Mouse (Mus musculus) layer of hippocampus, postnatal 14 days (tissue): ENCODE data around the gene Txnrd2. TPM values are rescaled to one million over a fixed set of nuclear protein-coding genes. Genes with fewer than 3 reads are reported as not detected.
A peak's percentile ranks its signal among the peaks of the same experiment; 100 is the strongest.

ENCODE experiments used
- DNase-seq, 2 experiments: peaks; one replicate each; pipeline ENCODE4 v3.0.0; 2021 to 2022; ENCODE audit warnings: low spot score in 2 of 2, mixed read lengths in 1 of 2
- total RNA-seq, 2 experiments: library from RNA; stranded (reverse); gene quantifications; 2 replicates each; pipeline ENCODE4 v1.2.3; 2021

Txnrd2 gene
- total RNA-seq, 2 experiments from 2014 or later: 19.5 to 22.1 TPM

GRCm38 (mm10) chr16:18443385-18443841 is 17.2 kb downstream of the Txnrd2 start:
- peak; percentile 97 to 98 for DNase-seq

DNA sequence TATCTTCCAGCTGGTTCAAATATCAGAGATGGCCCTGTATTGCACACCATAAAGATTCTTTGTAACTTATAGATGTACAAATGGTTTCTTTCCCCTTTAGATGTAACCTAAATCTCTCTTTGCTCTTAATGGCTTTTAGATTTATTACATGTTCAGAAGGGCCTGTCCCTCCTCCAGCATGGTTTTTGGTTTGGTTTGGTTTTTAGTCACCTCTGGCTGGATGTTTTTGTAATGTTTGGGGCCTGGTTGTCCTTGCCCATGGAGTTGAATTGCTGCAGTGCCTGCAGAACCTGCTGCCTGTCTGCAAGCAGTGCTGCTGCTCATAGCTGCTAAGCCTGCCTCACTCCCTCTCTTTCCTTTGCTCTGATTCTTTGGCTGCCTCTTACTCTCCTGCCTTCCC is 21.1 kb downstream of the Txnrd2 start:
- DNase-seq: no peak

GRCm38 (mm10) chr16:18448104-18448503 is 21.9 kb downstream of the Txnrd2 start:
- DNase-seq: no peak

DNA sequence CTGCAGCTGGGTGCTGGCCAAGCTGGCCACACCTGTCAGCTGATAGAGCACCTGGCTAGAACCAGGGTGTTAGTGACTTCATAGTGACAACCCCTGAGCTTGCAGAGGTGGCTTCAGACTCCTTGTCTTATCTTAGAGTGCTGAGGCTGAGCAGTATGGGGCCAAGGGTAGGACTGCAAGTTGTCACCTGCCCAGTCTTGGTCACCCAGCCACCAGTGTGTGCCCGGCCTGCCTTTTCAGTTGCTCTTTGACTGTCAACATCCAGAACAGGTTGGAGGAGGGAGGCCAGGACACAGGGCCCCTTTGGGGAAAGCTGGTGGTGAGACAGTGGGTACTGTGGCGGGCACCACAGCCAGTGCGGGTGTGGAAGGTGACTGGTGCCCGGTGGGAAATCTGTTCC is 22.8 kb downstream of the Txnrd2 start:
- DNase-seq: no peak

- peak; percentile 62 to 75 for DNase-seq
These were observed 25.4 kb downstream of the Txnrd2 start for GRCm38 (mm10) chr16:18451486-18452181.

- peak in 1 of 2 experiments; percentile 52 for DNase-seq
These were observed 26.2 kb downstream of the Txnrd2 start for GRCm38 (mm10) chr16:18452361-18452862.

DNA sequence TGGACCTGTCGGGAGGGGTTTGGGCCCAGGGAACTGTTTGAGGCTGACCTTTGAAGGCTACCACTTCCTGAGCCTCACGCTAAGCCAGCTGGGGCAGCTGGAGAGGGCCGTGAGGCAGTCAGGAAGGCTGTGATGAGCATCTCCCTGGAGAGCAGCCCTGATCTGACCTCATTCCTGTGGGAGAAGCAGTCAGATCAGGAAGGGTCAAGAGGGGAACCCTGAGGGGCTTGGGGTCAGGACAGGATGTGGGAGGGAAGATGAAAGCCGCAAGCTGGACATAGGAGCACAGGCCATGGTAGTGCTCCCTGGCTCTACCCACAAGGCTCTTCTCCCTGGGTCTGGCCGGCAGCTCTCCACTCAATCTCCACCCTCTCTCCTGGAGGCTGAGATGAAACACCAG is 27.7 kb downstream of the Txnrd2 start:
- DNase-seq: no peak

DNA sequence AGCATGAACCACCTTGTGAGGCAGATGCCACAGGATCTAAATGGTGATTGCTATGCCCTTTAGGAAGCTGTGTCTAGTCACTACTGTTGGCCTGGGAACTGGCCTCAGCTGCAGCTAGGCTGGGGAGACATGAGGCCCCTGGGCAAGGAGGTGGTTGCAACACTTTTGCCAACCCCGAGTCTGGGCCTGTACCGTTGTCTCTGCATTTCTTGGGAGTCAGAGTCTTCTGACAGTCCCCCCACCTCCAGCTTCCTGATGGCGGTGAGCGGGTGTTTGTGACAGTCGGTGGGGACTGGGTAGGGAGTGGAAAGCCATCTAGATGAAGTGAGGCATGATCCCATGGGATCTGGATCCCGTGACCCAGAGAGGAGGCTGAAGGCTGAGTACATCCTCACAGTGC is 29.2 kb downstream of the Txnrd2 start:
- no peak for DNase-seq

GRCm38 (mm10) chr16:18458661-18459060 is 32.5 kb downstream of the Txnrd2 start:
- no peak for DNase-seq

GRCm38 (mm10) chr16:18459335-18459954 is 33.3 kb downstream of the Txnrd2 start:
- no peak for DNase-seq

DNA sequence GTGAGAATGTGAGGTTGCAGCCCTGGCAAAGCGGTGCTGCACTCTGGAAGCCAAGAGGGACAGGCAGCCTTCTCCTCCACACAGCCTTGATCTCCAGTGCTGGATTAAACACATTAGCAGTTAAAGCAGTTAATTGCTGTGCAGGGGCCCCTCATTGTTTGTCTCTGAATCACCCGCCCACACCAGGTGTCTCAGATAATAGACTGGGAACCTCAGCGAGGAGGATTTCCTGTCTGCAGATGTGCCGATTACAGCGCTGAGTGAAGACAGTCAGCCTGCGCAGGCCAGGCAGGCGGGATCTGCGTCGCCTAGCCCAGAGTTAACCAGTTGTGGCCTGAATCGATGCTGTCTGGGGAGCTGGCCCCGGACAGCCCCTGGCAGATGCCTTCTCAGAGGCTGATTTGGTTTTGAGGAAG is 33.8 kb downstream of the Txnrd2 start:
- no peak for DNase-seq

DNA sequence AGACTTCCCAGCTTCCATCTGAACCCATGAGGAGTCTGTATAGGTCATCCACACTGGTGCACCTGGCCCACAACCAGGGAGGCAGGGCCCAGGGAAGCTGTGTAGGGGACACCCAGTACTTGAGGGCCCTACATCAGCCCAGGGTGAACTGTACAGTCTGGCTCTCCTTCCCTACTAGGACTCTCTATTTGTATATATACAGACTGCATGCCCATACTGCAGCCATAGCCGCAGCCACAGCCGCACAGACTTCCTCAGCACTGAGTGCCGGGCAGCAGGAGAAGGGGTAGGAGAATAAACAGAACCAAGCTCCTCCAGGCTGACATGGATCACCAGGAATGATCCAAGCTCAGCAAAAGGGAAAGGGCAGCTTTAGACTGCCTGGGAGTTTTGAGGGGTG is 34.6 kb downstream of the Txnrd2 start:
- no peak for DNase-seq

- no peak for DNase-seq
These were observed 35.8 kb downstream of the Txnrd2 start for GRCm38 (mm10) chr16:18462031-18462430.

GRCm38 (mm10) chr16:18462598-18462997 is 36.4 kb downstream of the Txnrd2 start:
- DNase-seq: no peak

DNA sequence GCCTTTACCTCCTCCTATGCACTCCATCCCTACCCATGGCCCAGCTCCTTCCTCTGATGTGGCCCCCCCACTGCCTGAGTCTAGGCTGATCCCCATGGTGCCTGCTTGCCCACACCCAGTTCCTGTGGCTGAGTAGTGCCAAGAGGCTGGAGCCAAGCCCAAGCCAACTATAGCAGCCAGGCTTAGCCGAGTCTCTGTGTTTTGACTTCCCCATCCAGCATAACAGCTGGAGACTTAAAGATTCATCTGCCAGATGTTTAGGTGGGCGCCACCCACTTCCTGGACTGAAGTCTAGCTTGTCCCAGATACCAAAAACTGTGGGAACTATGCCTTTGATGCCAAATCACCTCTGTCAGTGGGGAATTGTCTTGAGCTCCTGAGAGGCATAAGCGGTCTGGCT is 38.1 kb downstream of the Txnrd2 start:
- DNase-seq: no peak

GRCm38 (mm10) chr16:18470829-18471228 is 44.6 kb downstream of the Txnrd2 start:
- no peak for DNase-seq

- DNase-seq: no peak
These were observed 45.3 kb downstream of the Txnrd2 start for GRCm38 (mm10) chr16:18471381-18471955.

- DNase-seq: no peak
These were observed 45.8 kb downstream of the Txnrd2 start for GRCm38 (mm10) chr16:18471976-18472375.

GRCm38 (mm10) chr16:18472416-18472815 is 46.2 kb downstream of the Txnrd2 start:
- no peak for DNase-seq

DNA sequence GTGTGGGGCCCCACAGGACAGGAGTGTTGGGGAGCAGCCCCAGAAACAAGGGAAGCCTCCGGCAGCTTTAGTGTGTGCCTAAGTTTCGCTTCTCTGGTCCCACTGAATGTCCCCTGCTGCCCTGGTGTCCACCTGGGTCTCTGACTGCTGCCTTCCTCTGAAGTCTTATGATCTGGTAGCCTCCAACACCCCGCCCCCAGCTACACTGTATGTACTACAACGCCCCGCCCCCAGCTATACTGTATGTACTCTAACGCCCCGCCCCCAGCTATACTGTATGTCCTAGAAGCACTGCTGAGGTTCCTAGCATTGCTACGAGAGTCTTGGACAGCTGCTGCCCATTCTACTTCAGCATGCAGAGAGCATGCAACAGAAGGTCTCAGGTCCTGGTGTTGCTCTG is 46.8 kb downstream of the Txnrd2 start:
- DNase-seq: no peak

- DNase-seq: no peak
These were observed 47.8 kb downstream of the Txnrd2 start for GRCm38 (mm10) chr16:18474021-18474420.

GRCm38 (mm10) chr16:18477996-18478395 is 51.8 kb downstream of the Txnrd2 start:
- DNase-seq: no peak
